Mouse (Mus musculus) megakaryocyte, embryonic 14.5 days (primary cell): Measurements from ENCODE around the gene Dpm3.

Experiments used
- FLI1 ChIP-seq: IDR thresholded peaks from 2 replicates; pipeline ENCODE4 v1.6.1; 2012; ENCODE audit warnings: low read length, inconsistent platforms, mixed read lengths
- GATA1 ChIP-seq: IDR thresholded peaks from 3 replicates; pipeline ENCODE4 v1.6.1; 2012; ENCODE audit warnings: mixed read lengths, low read length, inconsistent platforms, borderline replicate concordance

DNA sequence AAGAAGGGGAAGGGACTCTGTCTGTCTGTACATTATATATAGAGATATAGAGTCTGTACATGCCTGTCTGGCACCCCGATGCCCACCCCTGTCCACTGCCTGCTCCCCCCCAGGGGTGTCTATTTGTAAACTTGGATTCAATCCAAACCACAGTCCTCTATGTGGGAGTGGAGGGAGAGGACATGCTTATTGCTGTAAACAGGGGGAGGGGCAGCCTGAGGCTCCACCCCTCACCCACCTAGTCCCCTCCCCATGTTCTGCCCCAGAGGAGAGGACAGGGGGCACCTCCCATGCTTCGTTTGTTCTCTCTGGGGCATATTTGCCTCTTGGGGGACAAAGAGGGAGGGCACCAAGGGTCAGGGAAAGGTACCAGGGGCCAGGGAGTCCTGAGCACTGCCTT, 55.6 kb downstream of the Dpm3 start:
- TF ChIP-seq GATA1 (no peak), FLI1 (no peak)
